Mouse (Mus musculus) bone marrow, adult 2 months (tissue): ENCODE results near the gene Hoxb3.

Experiments used
- CTCF ChIP-seq: fragments of 200-500 bp; IDR thresholded peaks from 2 replicates; pipeline ENCODE4 v1.5.1; 2011; ENCODE audit warnings: low read length, control low read depth; ENCODE audit not compliant: control insufficient read depth, insufficient read depth
- POLR2A ChIP-seq: fragments of 200-500 bp; IDR thresholded peaks from 2 replicates; pipeline ENCODE4 v1.6.1; 2011; ENCODE audit warnings: low read depth, mild to moderate bottlenecking, control low read depth, low read length, borderline replicate concordance; ENCODE audit not compliant: control insufficient read depth

- TF ChIP-seq CTCF: no peak
- no peak for TF ChIP-seq POLR2A
Observed at GRCm38 (mm10) chr11:96344061-96344877, 21.1 kb downstream of the Hoxb3 start.
